Mouse (Mus musculus) limb, embryonic 14.5 days (tissue): ENCODE results near the gene Foxn3. TPM values are rescaled to one million over a fixed set of nuclear protein-coding genes. Genes with fewer than 3 reads are reported as not detected.
"Not testable (repeated sequence)": the region's sequence is repeated elsewhere in the genome, so short reads cannot be mapped to it uniquely, and the experiment has no call there.

Source experiments
- ATAC-seq: fragments of 200-750 bp; cut with Nextera tagmentation; 2 replicates; pipeline ENCODE4 v1.8.0; 2017; ENCODE audit warnings: low read depth, moderate number of reproducible peaks, moderate TSS enrichment; ENCODE audit not compliant: low FRiP score
- DNase-seq: peaks from one replicate; pipeline ENCODE4 v3.0.0-alpha.2; 2015; ENCODE audit warnings: low spot score
- H3K27ac ChIP-seq: fragments of 300-500 bp; sonication (generic); replicated peaks from 2 replicates; pipeline ENCODE4 v1.5.1; 2014; ENCODE audit warnings: low read depth, mild to moderate bottlenecking, low read length, moderate library complexity, mixed read lengths
- H3K27me3 ChIP-seq: fragments of 300-500 bp; sonication (generic); 2 replicates; pipeline ENCODE4 v1.6.1; 2014; ENCODE audit warnings: low read length, mixed read lengths; ENCODE audit not compliant: control insufficient read depth, insufficient read depth
- H3K36me3 ChIP-seq: fragments of 300-500 bp; sonication (generic); 2 replicates; pipeline ENCODE4 v1.6.1; 2014; ENCODE audit warnings: mild to moderate bottlenecking, low read length, moderate library complexity, mixed read lengths; ENCODE audit not compliant: control insufficient read depth, insufficient read depth
- H3K4me1 ChIP-seq: fragments of 300-500 bp; sonication (generic); 2 replicates; pipeline ENCODE4 v1.6.1; 2014; ENCODE audit warnings: antibody characterized with exemption, low read length, mixed read lengths; ENCODE audit not compliant: control insufficient read depth, insufficient read depth
- H3K4me2 ChIP-seq: fragments of 300-500 bp; sonication (generic); replicated peaks from 2 replicates; pipeline ENCODE4 v1.6.1; 2014; ENCODE audit warnings: low read depth, mild to moderate bottlenecking, low read length, moderate library complexity; ENCODE audit not compliant: severe bottlenecking
- H3K4me3 ChIP-seq: fragments of 300-500 bp; sonication (generic); replicated peaks from 2 replicates; pipeline ENCODE4 v1.5.1; 2014; ENCODE audit warnings: low read length
- H3K9ac ChIP-seq: fragments of 300-500 bp; sonication (generic); 2 replicates; pipeline ENCODE4 v1.6.1; 2014; ENCODE audit warnings: mild to moderate bottlenecking, low read depth, low read length, moderate library complexity; ENCODE audit not compliant: severe bottlenecking
- H3K9me3 ChIP-seq: fragments of 300-500 bp; sonication (generic); 2 replicates; pipeline ENCODE4 v1.6.1; 2016; ENCODE audit warnings: low read length; ENCODE audit not compliant: control insufficient read depth
- POLR2A ChIP-seq: fragments of 200-500 bp; IDR thresholded peaks from 2 replicates; pipeline ENCODE4 v1.8.0; 2012; ENCODE audit warnings: inconsistent platforms, mild to moderate bottlenecking, moderate library complexity, borderline replicate concordance; ENCODE audit not compliant: insufficient read depth, insufficient read length; ENCODE audit errors: extremely low read depth
- WGBS: fragments of 180-500 bp; shearing (Covaris S2); extraction: QIAGEN DNeasy Blood & Tissue Kit; methylation state at CpG from one replicate; pipeline ENCODE4 v1.1.7; 2014; 5-methylcytosine and 5-hydroxymethylcytosine counted together
- polyA plus RNA-seq, 2 experiments: library from polyadenylated mRNA; depleted of rRNA in 1 of 2; stranded (reverse) in 1 of 2; unstranded in 1 of 2; fragments of >200 nt; fragmentation: Nextera tagmentation in 1 of 2; extraction: Ambion mirVana in 1 of 2; gene quantifications; 2 replicates each; pipeline versions ENCODE4 v1.2.1 to v1.2.3; 2012 to 2014

Foxn3 gene
- polyA plus RNA-seq, 2 experiments: 27.6 to 118 TPM

GRCm38 (mm10) chr12:99205734-99206133, 357.6 kb downstream of the Foxn3 start:
- TF ChIP-seq POLR2A: no peak
- Histone ChIP-seq H3K4me1 (no peaks in the 10 kb centered on the region), H3K4me3 (no peak overlapping the region), H3K27ac (no peak overlapping the region), H3K9ac (no peak overlapping the region), H3K4me2 (no peak overlapping the region), H3K27me3 (no peaks in the 10 kb centered on the region), H3K36me3 (no peaks in the 10 kb centered on the region; the same call in 1 of the 2 replicates), H3K9me3 (no peaks in the 10 kb centered on the region)
- WGBS: 91% methylated on average over 8 of the region's 8 CpGs
- DNase-seq: no peak
- no peak for ATAC-seq

- Histone ChIP-seq H3K9me3 (no peaks in the 10 kb centered on the region), H3K4me3 (no peak overlapping the region), H3K36me3 (peaks cover 9% of the 10 kb centered on the region), H3K27ac (no peak overlapping the region), H3K4me1 (no peaks in the 10 kb centered on the region), H3K4me2 (no peak overlapping the region), H3K9ac (no peak overlapping the region), H3K27me3 (no peaks in the 10 kb centered on the region)
- TF ChIP-seq POLR2A: no peak
- 69% methylated on average over 5 of the region's 5 CpGs for WGBS
- no peak for DNase-seq
- ATAC-seq: no peak
Observed at GRCm38 (mm10) chr12:99199124-99199483, 364.3 kb downstream of the Foxn3 start.

GRCm38 (mm10) chr12:99198428-99199123, 364.8 kb downstream of the Foxn3 start:
- H3K36me3 ChIP-seq: peaks cover 9% of the 10 kb centered on the region
- no peaks in the 10 kb centered on the region for H3K9me3 ChIP-seq
- no peaks in the 10 kb centered on the region for H3K27me3 ChIP-seq
- H3K4me2 ChIP-seq: no peak overlapping the region
- ATAC-seq: no peak
- WGBS: 77% methylated on average over 12 of the region's 12 CpGs
- no peak overlapping the region for H3K9ac ChIP-seq
- no peak for DNase-seq
- no peaks in the 10 kb centered on the region for H3K4me1 ChIP-seq
- TF ChIP-seq POLR2A: no peak
- H3K4me3 ChIP-seq: no peak overlapping the region
- no peak overlapping the region for H3K27ac ChIP-seq

- Histone ChIP-seq H3K9ac (no peak overlapping the region), H3K4me3 (no peak overlapping the region), H3K4me1 (no peaks in the 10 kb centered on the region), H3K4me2 (no peak overlapping the region), H3K27me3 (no peaks in the 10 kb centered on the region), H3K27ac (no peak overlapping the region), H3K9me3 (no peaks in the 10 kb centered on the region), H3K36me3 (peaks cover 9% of the 10 kb centered on the region)
- 57% methylated on average over 7 of the region's 7 CpGs for WGBS
- ATAC-seq (no peak), DNase-seq (no peak)
- no peak for TF ChIP-seq POLR2A
Observed at GRCm38 (mm10) chr12:99197031-99197430, 366.4 kb downstream of the Foxn3 start.

DNA sequence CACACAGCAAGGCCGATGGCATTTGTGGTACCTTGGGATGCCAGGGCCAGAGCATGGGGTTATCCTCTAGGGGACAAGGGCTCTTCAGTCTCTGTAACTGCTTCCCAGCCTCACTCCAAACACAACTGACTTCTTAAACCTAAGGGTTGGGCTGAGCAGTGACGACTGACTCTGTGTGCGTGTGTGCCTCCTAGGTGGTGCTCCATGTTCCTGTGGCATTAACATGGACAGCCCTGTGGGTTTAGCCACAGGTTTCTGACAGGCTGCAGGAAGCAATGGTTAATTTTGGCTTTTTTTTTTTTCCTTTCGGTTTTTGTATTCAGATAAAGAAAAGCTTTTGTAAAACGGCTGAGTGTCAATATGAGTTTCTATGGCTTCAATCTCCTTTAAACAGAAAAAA, 367.7 kb downstream of the Foxn3 start:
- Histone ChIP-seq H3K27ac (no peak overlapping the region), H3K9me3 (no peaks in the 10 kb centered on the region), H3K36me3 (peaks cover 15% of the 10 kb centered on the region), H3K4me3 (no peak overlapping the region), H3K4me1 (no peaks in the 10 kb centered on the region), H3K4me2 (no peak overlapping the region), H3K9ac (no peak overlapping the region), H3K27me3 (no peaks in the 10 kb centered on the region)
- no peak for ATAC-seq
- TF ChIP-seq POLR2A: no peak
- no peak for DNase-seq
- WGBS: 91% methylated on average over 5 of the region's 5 CpGs

GRCm38 (mm10) chr12:99194120-99194519, 369.3 kb downstream of the Foxn3 start:
- not testable (repeated sequence) for DNase-seq, H3K9me3 ChIP-seq, H3K4me3 ChIP-seq, H3K4me1 ChIP-seq, H3K27me3 ChIP-seq, H3K4me2 ChIP-seq, H3K9ac ChIP-seq, H3K27ac ChIP-seq, ATAC-seq
- 95% methylated on average over 17 of the region's 17 CpGs for WGBS
- H3K36me3 ChIP-seq: peaks cover 16% of the 10 kb centered on the region
